Mouse (Mus musculus) CD4-positive helper T cell, adult 2 months (primary cell): ENCODE data around the gene 4930407I10Rik.
A peak's percentile ranks its signal among the peaks of the same experiment; 100 is the strongest.

Experiments
- DNase-seq: peaks from one replicate; pipeline ENCODE4 v3.0.0-alpha.2; 2012; ENCODE audit warnings: low read depth, missing footprints, low spot score

4930407I10Rik gene

GRCm38 (mm10) chr15:82058719-82059201 is at the start of gene 4930407I10Rik:
Gene 4930407I10Rik, plus strand, starts transcription at chr15:82059151.
- DNase-seq, result no peak

DNA sequence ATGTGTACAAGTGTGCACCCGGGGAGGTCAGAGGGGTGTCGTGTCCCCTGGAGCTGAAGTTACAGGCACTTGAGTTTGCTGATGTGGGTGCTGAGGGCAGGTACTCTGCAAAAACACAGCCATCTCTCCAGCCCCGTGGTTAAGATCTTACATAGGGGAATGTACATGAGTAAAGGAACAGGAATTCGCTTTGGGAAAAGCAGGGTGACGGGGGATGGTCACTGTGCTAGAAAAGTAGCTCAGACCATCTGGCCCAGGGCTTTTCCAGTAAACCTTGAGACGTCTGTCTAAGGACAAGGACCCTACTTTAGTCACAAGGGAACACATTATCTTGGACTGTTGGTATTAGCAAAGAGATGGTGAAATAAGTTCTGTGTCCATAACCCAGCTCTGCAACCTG is 47.0 kb upstream of the 4930407I10Rik start:
- no peak for DNase-seq

DNA sequence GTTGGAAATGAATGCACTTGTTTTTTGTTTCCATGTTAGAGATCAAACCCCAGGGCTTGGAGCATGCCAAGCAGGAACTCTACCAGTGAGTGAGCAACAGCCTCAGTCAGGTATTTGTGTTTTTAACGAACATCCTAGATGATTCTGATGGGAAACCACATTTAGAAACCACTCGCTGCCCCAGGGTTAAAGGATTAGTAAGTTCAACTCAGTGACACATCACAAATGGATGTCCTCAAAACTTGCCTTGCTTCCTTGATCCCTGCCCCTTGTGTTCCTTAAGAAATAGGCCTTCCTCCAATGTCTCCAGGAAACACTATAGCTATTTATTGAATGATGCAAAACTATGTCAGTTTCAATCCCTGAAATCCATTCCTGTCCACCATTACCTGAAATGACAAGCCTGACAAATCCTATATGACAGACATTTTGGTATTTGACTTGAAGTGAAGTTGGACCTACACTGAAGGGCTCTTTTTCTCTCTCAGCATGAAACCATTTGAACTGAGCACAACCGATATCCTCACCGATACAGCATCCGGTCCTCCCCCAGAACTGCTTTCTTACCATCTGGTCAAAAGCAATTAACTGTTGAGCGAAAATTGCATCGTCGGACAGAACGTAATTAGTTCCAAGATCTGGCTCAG is 44.1 kb upstream of the 4930407I10Rik start:
- peak; percentile 36 for DNase-seq

DNA sequence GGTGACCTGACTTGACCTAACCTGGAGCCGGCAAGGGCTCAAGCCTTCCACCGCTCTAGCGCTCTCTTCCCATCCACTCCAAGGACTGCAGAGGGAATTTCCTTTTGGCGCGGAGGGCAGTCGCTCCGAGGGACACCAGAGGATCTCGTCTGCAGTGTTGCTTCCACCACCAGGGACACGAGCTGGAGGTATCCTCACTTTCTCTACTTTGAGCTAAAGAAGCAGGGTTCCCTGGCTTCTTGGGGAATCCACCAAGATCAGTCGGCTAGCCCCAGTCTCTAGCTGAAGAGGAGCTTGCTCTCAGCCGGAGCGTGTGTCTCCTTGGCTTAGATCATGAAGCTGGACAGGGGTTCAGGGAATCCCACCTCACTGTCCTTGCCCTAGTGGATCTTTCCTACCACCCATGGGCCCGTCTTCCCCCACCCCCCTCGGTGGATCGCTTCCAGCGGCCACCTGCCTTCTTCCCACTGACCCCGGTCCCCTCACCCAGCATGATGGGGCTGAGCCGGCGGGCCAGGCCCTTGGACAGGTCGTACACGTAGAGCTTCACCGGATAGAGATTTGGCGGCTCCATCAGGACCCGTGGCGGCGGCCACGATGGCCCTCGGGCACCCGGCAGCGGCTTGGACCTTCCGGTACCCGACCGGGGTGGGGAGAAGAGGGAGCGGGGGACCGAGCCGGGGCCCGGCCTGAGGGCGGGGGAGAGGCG is 43.4 kb upstream of the 4930407I10Rik start:
- DNase-seq, result no peak

DNA sequence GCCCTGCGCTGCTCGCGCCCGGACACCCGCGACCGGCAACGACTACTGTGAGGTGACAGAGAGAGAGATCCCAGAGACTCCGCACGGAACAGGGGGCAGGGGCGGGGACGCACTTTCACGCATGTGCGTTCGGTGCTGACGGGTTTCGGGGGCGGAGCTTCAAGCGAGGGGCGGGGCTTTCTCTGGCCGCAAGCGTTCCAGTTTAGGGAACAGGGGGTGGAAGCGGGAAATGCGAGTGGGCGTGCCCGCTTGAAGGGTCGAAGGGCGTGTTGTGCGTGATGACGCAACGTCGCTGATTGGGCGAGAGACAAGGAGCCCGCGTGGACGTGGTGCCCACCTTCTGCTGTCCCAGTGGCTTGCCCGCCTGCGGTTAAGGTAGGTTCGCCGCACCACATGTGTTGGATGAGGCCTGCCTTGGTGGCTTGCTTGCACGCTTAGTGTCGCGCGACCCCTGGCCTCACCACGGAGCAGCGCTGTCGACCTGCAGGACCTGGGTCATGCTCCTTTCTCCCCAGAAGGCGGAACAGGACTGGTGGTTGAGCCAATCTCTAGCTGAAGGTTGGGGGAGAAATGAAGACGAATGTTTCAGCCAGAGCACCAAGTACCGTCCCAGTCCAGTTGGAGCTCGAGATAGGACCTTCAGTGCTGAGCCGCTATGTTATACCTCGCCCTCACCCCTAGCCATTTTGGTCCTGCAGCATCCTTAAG is 42.7 kb upstream of the 4930407I10Rik start:
- DNase-seq, result peak; percentile 98

DNA sequence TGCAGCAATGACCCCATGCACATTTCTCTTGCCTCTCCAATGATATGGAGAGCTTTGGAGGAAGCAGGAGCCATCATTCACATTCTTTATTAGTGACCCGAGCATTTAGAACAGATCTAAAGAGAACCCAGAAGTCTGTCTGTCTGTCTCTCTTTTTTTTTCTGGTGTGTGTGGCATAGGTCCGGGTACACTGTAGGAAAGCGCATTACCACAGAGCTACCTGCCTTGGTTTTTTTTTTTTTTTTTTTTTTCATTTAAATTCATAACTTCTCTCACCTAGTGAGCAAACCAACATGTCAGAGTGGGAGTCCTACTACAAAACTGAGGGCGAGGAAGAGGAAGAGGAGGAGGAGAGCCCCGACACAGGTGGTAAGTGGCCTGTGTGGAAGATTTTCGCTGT is 42.1 kb upstream of the 4930407I10Rik start:
- no peak for DNase-seq

DNA sequence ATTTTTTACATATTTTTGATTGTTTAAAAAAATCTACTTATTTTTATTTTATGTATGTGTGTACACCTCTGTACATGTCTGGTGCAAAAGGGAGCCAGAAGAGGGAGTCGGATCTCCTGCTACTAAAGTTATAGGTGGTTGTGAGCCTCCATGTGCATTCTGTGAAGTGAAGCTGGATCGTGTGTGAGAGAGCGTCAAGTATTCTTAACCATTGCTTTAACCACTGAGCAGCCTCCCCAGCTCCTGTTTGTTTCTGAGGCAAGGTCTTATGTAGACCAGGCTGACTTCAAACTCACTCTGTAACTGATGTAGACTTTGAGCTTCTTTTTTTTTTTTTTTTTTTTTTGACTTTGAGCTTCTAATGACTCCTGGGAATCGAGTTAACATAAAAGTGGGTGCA is 41.5 kb upstream of the 4930407I10Rik start:
- DNase-seq, result no peak

GRCm38 (mm10) chr15:82019288-82019687 is 39.7 kb upstream of the 4930407I10Rik start:
- no peak for DNase-seq

DNA sequence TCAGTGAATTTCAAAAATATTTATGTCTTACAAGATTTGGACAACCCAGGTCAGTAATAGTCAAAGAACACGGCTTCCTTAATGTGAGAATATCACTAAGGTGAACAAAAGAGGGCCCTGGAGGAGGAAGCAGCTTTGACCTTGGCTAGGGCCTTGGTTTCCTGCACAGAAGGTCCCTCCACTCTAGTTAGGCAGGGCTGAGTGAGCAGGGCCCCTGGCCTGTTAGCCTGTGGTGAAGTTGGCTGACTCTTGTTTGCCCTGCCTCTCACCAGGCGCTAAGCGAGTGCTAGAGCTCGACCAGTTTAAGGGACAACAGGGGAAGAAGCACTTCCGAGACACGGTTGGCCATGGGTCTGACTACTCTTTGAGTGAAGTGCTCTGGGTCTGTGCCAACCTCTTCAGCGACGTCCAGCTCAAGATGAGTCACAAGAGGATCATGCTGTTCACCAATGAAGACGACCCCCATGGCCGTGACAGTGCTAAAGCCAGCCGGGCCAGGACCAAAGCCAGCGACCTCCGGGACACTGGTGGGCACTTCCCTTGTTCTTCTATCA is 36.3 kb upstream of the 4930407I10Rik start:
- no peak for DNase-seq

GRCm38 (mm10) chr15:82023965-82024635 is 34.9 kb upstream of the 4930407I10Rik start:
- DNase-seq, result no peak

GRCm38 (mm10) chr15:82027276-82027675 is 31.7 kb upstream of the 4930407I10Rik start:
- DNase-seq, result no peak

- DNase-seq, result no peak
Observed at GRCm38 (mm10) chr15:82027726-82028125, 31.2 kb upstream of the 4930407I10Rik start.

- no peak for DNase-seq
Observed at GRCm38 (mm10) chr15:82032386-82032785, 26.6 kb upstream of the 4930407I10Rik start.

- no peak for DNase-seq
Observed at GRCm38 (mm10) chr15:82033762-82034161, 25.2 kb upstream of the 4930407I10Rik start, which contains the start of gene Desi1. Gene Desi1, minus strand, starts transcription at chr15:82033862.

- peak; percentile 69 for DNase-seq
Observed at GRCm38 (mm10) chr15:82035904-82036689, 22.9 kb upstream of the 4930407I10Rik start.

DNA sequence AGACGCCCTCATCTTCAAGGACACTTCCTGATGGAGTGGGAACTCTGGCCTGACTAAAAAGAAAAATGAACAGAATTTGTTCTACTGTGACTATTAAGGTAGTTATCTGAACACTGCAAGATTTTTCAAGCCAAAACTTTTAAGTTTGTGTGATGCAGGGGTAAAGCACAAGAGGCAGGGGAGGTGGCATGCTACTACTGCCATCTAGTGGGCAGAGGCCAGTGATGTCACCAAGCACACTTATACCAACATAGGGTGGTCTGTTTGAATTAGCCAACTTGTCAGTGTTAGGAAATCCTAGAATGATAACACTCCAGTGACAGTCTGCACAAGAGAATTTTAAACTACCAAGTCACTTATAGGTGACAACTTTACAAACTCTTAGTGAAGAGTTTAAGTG is 18.3 kb upstream of the 4930407I10Rik start:
- DNase-seq, result peak; percentile 71

DNA sequence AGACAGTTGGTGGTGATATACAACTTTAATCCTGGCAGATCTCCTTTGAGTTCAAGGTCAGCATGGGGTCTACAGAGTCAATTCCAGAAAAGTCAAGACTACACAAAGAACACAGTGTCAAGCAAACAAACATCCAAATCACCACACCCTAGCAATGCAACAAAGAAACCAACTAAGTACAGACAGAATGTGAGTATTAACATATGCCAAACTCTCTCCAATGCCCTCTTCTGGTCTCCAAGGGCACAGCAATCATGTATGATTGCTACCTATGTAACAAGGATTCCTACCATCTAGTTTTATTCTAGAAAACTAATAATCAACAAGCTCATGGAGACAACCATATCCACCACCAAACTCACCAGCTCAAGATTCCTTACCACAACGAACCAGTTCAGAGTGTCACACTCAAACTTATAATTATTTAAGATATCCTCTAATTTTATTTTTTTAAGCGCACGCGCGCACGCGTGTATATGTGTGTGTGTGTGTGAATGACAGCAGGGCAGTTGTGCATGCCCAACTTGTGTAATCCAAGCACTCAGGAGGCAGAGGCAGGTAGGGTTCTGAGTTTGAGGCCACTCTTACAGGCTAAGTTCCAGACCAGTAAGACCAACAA is 14.7 kb upstream of the 4930407I10Rik start:
- peak; percentile 61 for DNase-seq

GRCm38 (mm10) chr15:82046246-82046891 is 12.6 kb upstream of the 4930407I10Rik start:
- DNase-seq, result peak; percentile 34

DNA sequence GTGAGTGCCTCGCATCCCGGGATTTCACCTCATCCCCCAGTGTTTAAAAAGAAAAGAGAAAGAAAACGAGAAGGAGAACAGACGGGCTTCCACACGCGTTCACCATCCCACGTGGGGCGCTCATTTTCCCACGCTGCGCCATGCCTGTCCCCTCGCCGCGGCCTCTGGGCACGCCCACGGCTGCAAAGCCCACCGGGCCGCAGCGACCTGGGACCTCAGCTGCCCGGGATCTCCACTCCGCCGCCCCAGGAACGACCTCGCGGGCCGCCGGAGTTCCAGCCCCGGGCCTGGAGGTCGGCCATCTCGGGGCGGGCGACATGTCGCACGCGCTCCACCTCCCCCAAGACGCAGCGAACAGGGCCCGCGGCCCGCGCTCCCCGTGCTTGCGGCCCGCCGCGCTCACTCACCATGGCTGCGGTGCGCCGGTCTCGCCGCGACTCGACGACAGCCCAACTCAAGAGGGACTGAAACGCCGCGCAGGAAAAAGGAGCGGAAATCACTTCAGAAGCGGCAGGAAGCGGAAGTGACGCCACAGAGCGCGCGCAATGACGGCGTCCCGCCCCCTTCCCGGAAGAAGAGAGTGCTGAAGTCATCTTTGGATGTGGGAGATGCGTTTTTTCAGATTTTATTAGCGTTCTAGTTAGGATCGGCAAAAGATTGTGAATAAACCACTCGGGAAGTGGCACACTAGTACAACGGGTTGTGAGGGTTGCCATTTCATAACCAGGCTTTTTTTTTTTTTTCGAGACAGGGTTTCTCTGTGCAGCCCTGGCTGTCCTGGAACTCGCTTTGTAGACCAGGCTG is 11.7 kb upstream of the 4930407I10Rik start, which contains the start of gene Snu13:
TSS of gene Snu13 (minus strand) at position 519 of the 804 bp plus-strand sequence.
- peak; percentile 94 for DNase-seq
